Mouse (Mus musculus) intestine, embryonic 16.5 days (tissue): ENCODE data around the gene Gm37240. TPM values are rescaled to one million over a fixed set of nuclear protein-coding genes. Genes with fewer than 3 reads are reported as not detected.

Experiments used
- ATAC-seq: fragments of 200-750 bp; cut with Nextera tagmentation; 2 replicates; pipeline ENCODE4 v1.8.0; 2017; ENCODE audit warnings: moderate TSS enrichment, moderate library complexity
- H3K27ac ChIP-seq: fragments of 300-500 bp; sonication (generic); 2 replicates; pipeline ENCODE4 v1.5.1; 2014; ENCODE audit warnings: mild to moderate bottlenecking, low read length
- H3K27me3 ChIP-seq: fragments of 300-500 bp; sonication (generic); replicated peaks from 2 replicates; pipeline ENCODE4 v1.6.1; 2014; ENCODE audit warnings: low read length, control low read depth, mixed read lengths; ENCODE audit not compliant: control insufficient read depth, insufficient read depth
- H3K36me3 ChIP-seq: fragments of 300-500 bp; sonication (generic); 2 replicates; pipeline ENCODE4 v1.6.1; 2014; ENCODE audit warnings: low read length, control low read depth; ENCODE audit not compliant: control insufficient read depth, insufficient read depth
- H3K4me1 ChIP-seq: fragments of 300-500 bp; sonication (generic); 2 replicates; pipeline ENCODE4 v1.6.1; 2014; ENCODE audit warnings: low read length, control low read depth, mixed read lengths; ENCODE audit not compliant: control insufficient read depth, insufficient read depth
- H3K4me2 ChIP-seq: fragments of 300-500 bp; sonication (generic); 2 replicates; pipeline ENCODE4 v1.6.1; 2014; ENCODE audit warnings: low read depth, low read length, control low read depth
- H3K4me3 ChIP-seq: fragments of 300-500 bp; sonication (generic); 2 replicates; pipeline ENCODE4 v1.5.1; 2014; ENCODE audit warnings: mild to moderate bottlenecking, low read length
- H3K9ac ChIP-seq: fragments of 300-500 bp; sonication (generic); 2 replicates; pipeline ENCODE4 v1.6.1; 2014; ENCODE audit warnings: low read depth, low read length
- H3K9me3 ChIP-seq: fragments of 300-500 bp; sonication (generic); 2 replicates; pipeline ENCODE4 v1.6.1; 2016; ENCODE audit warnings: low read length, control low read depth; ENCODE audit not compliant: control insufficient read depth
- WGBS: fragments of 180-500 bp; shearing (Covaris S2); extraction: QIAGEN DNeasy Blood & Tissue Kit; methylation state at CpG from one replicate; pipeline ENCODE4 v1.1.7; 2014; 5-methylcytosine and 5-hydroxymethylcytosine counted together
- polyA plus RNA-seq: library from polyadenylated mRNA; unstranded; fragments of >200 nt; fragmentation: Nextera tagmentation; extraction: Ambion mirVana; gene quantifications from 2 replicates; pipeline ENCODE4 v1.2.1, GENCODE M21; 2015

Gene Gm37240
- polyA plus RNA-seq, 1 experiment from 2014 or later = 6.8 TPM

DNA sequence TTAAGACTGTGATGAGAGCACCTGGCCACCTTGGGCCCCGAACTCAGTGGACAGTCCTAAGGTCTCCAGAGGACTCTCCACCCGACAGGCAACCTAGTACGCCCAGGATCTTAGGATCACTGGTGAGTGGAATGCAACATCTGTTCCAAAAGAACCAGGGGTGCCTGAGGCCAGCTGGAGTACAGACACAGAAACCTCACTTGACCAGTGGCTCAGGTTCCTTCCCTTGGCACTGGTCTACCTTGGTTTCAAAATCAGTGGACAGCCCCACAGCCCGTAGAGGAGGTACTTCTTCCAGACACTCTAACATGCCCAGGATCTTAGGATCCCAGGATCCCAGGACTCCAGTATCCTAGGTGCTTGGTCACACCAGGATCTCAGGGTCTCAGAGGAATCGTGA lies 632.8 kb downstream of the Gm37240 start:
- Histone ChIP-seq H3K4me1 (no peaks in the 10 kb centered on the region), H3K36me3 (no peaks in the 10 kb centered on the region), H3K9ac (no peak overlapping the region), H3K4me3 (no peak overlapping the region), H3K4me2 (no peak overlapping the region), H3K27ac (no peak overlapping the region), H3K27me3 (no peaks in the 10 kb centered on the region), H3K9me3 (no peaks in the 10 kb centered on the region)
- WGBS = 89% methylated on average over 5 of the region's 5 CpGs
- no peak for ATAC-seq

- H3K4me1 ChIP-seq = no peaks in the 10 kb centered on the region
- H3K4me2 ChIP-seq = no peak overlapping the region
- H3K27ac ChIP-seq = no peak overlapping the region
- no peaks in the 10 kb centered on the region for H3K9me3 ChIP-seq
- no peak overlapping the region for H3K4me3 ChIP-seq
- no peak overlapping the region for H3K9ac ChIP-seq
- no peaks in the 10 kb centered on the region for H3K27me3 ChIP-seq
- no peaks in the 10 kb centered on the region for H3K36me3 ChIP-seq
- 72% methylated on average over 6 of the region's 6 CpGs for WGBS
- no peak for ATAC-seq
These were observed 635.7 kb downstream of the Gm37240 start for GRCm38 (mm10) chr3:85251631-85252030.

GRCm38 (mm10) chr3:85246131-85246530 lies 641.2 kb downstream of the Gm37240 start:
- 43% methylated on average over 3 of the region's 3 CpGs for WGBS
- no peaks in the 10 kb centered on the region for H3K36me3 ChIP-seq

DNA sequence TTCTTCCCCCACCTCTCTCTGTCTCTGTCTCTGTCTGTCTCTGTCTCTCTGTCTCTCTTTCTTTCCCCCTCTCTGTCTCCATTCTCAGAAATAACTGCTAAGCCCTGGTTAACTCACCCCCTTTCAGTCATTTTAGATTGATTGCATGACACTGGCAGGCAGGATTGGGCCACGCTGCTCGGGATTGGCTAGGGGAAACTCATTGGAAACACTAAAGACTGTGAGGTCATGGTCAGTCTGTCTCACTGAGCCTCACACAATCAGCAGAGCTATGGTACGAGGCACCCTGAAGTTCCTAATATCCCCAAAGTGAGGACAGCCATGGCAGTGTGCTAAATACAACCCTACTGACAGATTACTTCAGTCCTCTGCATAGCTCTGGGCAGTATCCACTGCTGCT lies 650.8 kb downstream of the Gm37240 start:
- no peaks in the 10 kb centered on the region for H3K27me3 ChIP-seq

More at GRCm38 (mm10) chr3:85246131-85246530, 641.2 kb downstream of the Gm37240 start:
- no peaks in the 10 kb centered on the region for H3K9me3 ChIP-seq
- ATAC-seq = no peak
- no peak overlapping the region for H3K27ac ChIP-seq
- no peaks in the 10 kb centered on the region for H3K4me1 ChIP-seq
- no peak overlapping the region for H3K9ac ChIP-seq
- H3K4me2 ChIP-seq = no peak overlapping the region
- H3K27me3 ChIP-seq = no peaks in the 10 kb centered on the region
- H3K4me3 ChIP-seq = no peak overlapping the region

DNA sequence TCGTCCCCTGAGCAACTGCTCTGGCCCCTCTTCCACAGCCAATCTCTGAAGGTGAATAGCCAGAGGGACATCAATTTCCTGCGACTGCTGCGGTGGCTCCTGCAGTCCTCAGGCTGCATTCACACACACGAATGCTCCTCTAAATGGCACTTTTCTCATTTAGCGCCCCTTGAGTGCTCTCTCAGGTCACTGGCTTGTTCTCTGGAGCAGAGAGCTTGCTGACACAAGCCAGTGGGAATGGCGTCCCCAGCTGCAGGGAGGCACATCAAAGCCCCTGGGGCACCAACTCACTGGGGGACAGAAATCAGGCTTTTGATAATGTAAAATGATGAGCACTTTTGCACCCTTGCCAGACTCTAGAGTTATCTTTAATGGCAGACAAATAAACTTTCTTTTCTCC lies 654.5 kb downstream of the Gm37240 start:
- Histone ChIP-seq H3K36me3 (no peaks in the 10 kb centered on the region), H3K9me3 (no peaks in the 10 kb centered on the region), H3K27ac (no peak overlapping the region), H3K9ac (no peak overlapping the region), H3K4me2 (no peak overlapping the region), H3K4me3 (no peak overlapping the region), H3K4me1 (no peaks in the 10 kb centered on the region), H3K27me3 (no peaks in the 10 kb centered on the region)
- no peak for ATAC-seq
- 48% methylated on average over 6 of the region's 6 CpGs for WGBS

More for the DNA sequence above, 650.8 kb downstream of the Gm37240 start:
- Histone ChIP-seq H3K36me3 (no peaks in the 10 kb centered on the region), H3K27ac (no peak overlapping the region), H3K4me1 (no peaks in the 10 kb centered on the region), H3K4me3 (no peak overlapping the region), H3K9me3 (no peaks in the 10 kb centered on the region), H3K9ac (no peak overlapping the region), H3K4me2 (no peak overlapping the region)
- 64% methylated on average over 3 of the region's 3 CpGs for WGBS
- no peak for ATAC-seq

DNA sequence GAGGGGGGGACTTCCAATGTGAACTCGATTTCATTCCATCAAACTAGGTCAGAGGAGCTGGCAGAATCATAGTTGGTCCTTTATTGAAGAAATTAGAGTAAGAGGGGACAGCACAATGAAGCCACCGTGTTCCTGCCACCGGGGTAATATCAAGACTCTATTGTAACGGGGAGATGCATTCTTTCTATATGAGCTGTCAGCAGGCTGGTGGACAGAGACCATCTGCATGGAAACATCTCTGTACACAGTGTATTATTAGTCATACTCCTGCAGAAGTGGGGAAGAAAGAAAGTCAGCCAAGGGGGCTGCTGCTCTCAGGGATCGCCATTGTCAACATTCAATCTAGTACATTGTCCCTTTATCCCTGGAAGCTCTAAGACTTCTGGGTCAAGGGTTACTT lies 665.3 kb downstream of the Gm37240 start:
- no peak overlapping the region for H3K4me3 ChIP-seq
- no peaks in the 10 kb centered on the region for H3K4me1 ChIP-seq
- H3K9ac ChIP-seq = no peak overlapping the region
- no peak overlapping the region for H3K27ac ChIP-seq
- 74% methylated on average over 5 of the region's 5 CpGs for WGBS
- no peaks in the 10 kb centered on the region for H3K9me3 ChIP-seq
- H3K27me3 ChIP-seq = no peaks in the 10 kb centered on the region
- ATAC-seq = no peak
- H3K4me2 ChIP-seq = no peak overlapping the region
- H3K36me3 ChIP-seq = no peaks in the 10 kb centered on the region

DNA sequence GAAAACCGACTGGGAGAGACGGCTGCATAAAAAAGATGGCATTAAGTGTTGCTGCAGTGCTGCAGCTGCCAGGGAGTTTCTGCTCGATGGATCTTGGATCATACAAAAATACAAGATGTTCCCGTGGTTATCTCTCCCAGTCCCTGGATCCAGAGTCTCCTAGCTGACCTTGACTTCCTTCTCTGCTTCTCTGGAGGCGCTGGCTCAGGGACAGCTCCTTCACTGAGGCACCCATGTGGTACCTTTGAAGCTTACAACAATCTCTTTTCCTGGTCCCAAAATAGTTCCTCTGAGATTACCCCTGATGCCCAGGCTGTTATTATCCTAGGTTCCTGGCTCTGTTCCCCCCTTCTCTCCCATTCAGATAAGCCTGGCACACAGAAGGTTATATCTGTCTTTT lies 672.4 kb downstream of the Gm37240 start:
- Histone ChIP-seq H3K36me3 (no peaks in the 10 kb centered on the region), H3K9me3 (no peaks in the 10 kb centered on the region), H3K4me1 (peaks cover 5% of the 10 kb centered on the region; the same call in 1 of the 2 replicates), H3K4me2 (no peak overlapping the region), H3K27ac (no peak overlapping the region), H3K4me3 (no peak overlapping the region), H3K27me3 (no peaks in the 10 kb centered on the region), H3K9ac (no peak overlapping the region)
- WGBS = 81% methylated on average over 5 of the region's 5 CpGs
- no peak for ATAC-seq

GRCm38 (mm10) chr3:85212751-85213350 lies 674.5 kb downstream of the Gm37240 start:
- 54% methylated on average over 9 of the region's 9 CpGs for WGBS
- no peak overlapping the region for H3K9ac ChIP-seq
- no peak for ATAC-seq
- H3K36me3 ChIP-seq = no peaks in the 10 kb centered on the region
- no peaks in the 10 kb centered on the region for H3K27me3 ChIP-seq
- no peak overlapping the region for H3K4me3 ChIP-seq
- no peak overlapping the region for H3K27ac ChIP-seq
- H3K4me1 ChIP-seq = peaks cover 5% of the 10 kb centered on the region; the same call in 1 of the 2 replicates
- H3K9me3 ChIP-seq = no peaks in the 10 kb centered on the region
- no peak overlapping the region for H3K4me2 ChIP-seq

DNA sequence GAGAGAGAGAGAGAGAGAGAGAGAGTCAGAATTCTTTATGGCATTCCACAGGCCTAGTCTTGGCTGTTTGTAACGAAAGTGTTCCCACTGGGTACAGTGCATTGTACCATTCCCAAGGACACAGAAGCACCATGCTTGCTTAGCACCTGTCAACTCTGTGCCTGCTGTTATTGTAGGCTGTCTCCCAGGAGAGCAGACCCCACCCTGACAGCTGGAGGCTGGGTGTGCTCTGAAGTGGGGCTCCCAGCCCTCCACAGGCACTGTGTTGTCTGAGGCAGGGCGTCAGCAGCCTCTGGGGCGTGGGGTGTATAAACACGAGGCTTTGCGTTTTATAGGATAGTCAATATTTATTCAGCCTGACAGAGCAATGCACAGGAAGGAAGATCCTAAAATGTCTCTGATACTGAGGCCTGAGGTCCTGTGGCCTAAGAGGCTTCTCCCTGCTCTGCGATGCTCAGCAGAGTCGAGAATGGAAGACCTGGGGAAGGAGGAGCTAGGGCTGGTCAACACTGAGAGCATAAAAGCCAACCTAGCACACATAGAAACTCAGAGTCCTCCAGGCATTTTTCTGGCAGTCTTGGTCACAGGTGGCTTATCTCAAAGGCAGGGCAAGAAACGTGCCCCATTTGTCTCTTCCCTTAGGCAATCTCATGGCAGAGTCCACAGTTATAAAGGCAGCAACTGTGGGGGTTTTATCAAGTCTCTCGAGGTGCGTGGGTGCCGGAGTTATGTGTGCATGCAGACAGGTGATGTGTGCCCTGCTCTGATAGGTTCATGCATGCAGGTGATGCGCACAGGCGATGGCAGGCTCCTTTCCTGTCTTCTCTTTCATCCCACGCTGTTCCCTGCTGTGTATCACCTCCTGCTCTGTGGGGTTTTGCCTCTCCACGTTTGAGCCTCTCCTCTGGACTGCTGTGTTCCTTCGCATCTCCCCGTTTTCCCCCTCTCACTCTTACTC lies 677.2 kb downstream of the Gm37240 start:
- Histone ChIP-seq H3K9ac (no peak overlapping the region), H3K4me2 (no peak overlapping the region), H3K4me3 (no peak overlapping the region), H3K27ac (no peak overlapping the region), H3K4me1 (peaks cover 5% of the 10 kb centered on the region; the same call in 1 of the 2 replicates), H3K9me3 (no peaks in the 10 kb centered on the region), H3K27me3 (no peaks in the 10 kb centered on the region), H3K36me3 (no peaks in the 10 kb centered on the region)
- ATAC-seq = peak; percentile 93
- 49% methylated on average over 17 of the region's 17 CpGs for WGBS
